Mouse (Mus musculus): ENCODE data around the gene Robo1.
"Not testable (repeated sequence)": the region's sequence is repeated elsewhere in the genome, so short reads cannot be mapped to it uniquely, and the experiment has no call there.

Robo1 gene

GRCm38 (mm10) chr16:72458155-72458554, 150.0 kb downstream of the Robo1 start:
- DNase-seq, result no peak

GRCm38 (mm10) chr16:72458576-72458975, 150.5 kb downstream of the Robo1 start:
- DNase-seq, result no peak

- no peak for DNase-seq
Observed at GRCm38 (mm10) chr16:72465696-72466095, 157.6 kb downstream of the Robo1 start.

GRCm38 (mm10) chr16:72470037-72470673, 162.0 kb downstream of the Robo1 start:
- no peak for DNase-seq

DNA sequence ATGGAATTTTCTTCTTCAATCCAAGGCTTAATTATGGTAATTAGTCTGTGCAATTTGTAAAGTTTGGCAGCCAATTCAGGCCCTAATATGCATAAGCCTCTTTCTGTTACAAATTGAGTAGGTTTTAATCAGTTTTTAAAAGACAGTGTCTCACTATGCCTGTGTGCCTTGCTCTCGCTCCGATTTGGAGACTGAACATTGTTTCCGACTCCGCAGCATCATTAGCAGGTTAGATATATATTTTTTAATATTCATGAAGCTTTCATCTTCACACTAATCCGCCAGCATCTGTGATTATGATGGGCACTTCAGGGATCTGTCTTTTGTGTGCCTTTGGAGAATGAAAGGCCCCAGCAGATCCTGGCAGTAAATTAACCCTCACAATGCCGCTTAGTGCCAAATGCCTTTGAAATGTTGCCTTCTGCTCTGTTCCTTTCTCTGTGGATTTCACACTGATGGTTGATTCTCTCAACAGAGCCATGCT, 202.7 kb downstream of the Robo1 start:
- no peak for DNase-seq

GRCm38 (mm10) chr16:72531337-72531736, 223.2 kb downstream of the Robo1 start:
- no peak for DNase-seq

- no peak for DNase-seq
Observed at GRCm38 (mm10) chr16:72533900-72534571, 225.9 kb downstream of the Robo1 start.

DNA sequence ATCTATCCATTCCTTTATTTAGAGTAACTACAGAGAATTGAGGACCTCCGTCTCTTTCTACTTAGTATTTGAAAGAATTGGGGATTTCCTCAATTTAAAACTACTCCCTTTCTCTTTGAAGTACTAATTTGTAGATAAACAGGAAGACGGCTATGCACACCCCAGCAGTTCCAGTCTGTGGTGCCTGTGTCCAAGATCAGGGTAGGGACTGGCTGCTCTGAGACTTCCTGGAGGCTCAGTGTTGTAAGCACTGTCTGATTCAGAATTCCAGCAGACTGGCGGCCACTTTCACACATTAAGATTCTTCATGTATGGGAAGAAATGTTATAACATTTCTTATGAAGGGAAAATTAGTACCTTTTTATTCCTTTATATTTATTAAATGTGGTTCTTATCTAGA, 230.1 kb downstream of the Robo1 start:
- DNase-seq, result no peak

DNA sequence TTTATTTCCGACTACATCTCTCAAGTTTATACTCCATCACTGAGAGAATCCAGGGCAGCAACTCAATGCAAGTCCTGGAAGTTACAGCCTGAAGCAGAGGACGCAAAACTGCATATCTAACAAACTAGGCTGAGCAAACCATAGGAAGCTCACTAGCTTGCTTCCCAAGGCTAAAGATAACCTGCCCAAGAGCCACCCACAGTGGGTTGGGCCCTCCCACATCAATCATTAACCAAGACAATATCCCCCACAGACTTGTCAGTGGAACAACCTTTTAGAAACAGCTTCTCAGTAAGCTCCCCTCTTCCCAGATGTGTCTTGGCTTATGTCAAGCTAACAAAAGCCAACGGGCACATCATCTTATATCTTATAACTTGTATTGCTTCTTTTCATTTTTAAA, 235.8 kb downstream of the Robo1 start:
- no peak for DNase-seq

DNA sequence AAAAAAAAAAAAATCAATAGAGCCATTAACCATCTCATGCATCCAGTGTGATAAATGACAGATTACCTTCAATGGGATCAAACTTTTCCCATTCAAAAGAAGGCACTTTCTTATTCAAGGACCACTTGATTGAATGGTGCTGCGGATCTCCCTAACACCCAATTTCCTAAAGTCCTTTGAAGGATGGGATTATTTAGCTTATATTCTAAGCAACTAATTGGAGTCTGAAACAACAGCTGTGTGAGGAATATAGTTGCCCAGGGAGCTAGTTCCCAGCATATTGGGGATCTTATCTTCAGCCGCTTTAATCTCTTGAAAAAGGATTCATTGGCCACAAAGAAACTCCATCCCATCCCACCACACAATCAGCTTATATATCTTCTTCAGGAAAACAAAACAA, 236.8 kb downstream of the Robo1 start:
- no peak for DNase-seq

GRCm38 (mm10) chr16:72551672-72552243, 243.7 kb downstream of the Robo1 start:
- DNase-seq, result no peak

GRCm38 (mm10) chr16:72553713-72554112, 245.6 kb downstream of the Robo1 start:
- no peak for DNase-seq

DNA sequence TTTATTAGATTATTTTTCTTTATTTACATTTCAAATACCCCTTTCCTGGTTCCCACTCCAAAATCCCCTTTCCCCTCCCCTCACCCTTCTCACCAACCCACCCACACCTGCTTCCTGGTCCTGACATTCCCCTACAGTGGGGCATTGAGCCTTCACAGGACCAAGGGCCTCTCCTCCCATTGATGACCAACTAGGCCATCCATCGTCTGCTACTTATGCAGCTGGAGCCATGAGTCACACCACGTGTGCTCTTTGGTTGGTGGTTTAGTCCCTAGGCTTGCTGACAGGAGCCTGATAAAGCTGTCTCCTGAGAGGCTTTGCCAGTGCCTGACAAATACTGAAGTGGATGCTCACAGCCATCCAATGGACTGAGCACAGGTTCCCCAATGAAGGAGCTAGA, 254.0 kb downstream of the Robo1 start:
- not testable (repeated sequence) for DNase-seq

DNA sequence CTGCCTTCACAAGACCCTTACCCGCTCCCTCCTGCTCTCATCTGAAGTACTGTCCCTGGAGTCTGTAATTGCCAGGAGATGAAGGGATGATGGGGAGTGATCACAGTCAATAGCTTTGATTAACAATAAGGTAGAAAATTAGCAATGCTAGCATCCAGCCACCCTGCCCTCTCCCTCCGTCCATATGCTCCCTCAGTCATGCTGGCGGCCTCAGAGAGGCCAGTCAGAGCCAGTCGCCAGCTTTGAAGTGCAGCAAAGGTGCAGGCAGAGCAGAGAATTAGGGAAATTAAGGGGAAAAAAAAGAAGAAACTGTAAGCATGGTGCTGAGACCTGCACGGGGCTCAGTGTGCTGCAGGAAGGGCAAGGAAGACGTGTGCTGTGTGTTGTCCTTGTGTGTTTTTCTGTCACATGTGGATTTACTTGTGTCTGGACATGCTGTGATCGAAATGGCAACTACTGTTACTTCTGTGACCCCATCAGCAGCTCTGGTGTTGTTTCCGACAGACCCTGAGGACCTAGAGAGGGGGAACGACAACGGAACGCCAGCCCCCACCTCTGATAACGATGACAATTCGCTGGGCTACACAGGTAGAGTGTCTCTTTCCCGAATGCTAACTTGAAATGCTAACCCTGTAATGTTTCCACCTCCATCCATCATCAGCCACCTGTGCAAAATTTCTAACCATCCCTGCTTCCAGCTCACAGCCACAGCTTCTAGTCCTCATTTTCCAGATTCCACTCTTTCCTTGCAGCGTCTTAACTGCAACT, 255.3 kb downstream of the Robo1 start:
- DNase-seq, result no peak

DNA sequence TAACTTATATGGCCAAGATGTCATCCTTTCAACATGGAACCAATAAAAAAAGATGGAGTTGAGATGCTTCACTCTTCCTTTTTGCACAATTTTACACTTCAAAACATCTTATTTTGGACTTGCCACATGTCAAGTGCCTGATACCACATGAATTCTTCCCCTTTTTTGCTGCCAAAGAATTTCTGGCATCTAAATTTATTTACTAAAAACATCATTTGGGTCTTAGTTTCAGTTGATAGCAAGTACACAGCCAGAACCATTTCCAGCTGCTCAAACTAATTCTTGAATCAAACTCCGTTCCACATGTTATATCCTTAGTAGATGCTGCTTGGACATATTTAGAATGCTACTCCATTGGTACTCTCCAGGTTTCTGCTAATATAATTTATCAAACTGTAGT, 267.1 kb downstream of the Robo1 start:
- no peak for DNase-seq

DNA sequence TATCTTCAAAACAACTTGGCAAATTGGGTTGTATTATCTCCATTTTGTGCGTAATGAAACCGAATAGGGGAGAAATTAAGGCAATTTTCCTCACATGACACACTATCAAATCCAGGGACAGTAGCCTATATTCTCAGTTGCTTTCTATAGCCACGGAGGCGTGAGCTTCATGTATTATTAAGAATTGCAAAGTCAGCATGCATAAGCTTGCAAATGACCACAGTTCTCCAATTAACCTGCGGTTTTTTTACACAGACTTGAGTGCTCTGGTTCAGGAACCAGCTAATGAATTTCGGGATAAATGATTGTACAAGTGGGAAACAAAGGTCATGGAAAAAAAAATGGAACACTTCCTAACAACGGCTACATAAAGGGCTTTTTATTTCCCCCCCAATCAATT, 268.9 kb downstream of the Robo1 start:
- no peak for DNase-seq

DNA sequence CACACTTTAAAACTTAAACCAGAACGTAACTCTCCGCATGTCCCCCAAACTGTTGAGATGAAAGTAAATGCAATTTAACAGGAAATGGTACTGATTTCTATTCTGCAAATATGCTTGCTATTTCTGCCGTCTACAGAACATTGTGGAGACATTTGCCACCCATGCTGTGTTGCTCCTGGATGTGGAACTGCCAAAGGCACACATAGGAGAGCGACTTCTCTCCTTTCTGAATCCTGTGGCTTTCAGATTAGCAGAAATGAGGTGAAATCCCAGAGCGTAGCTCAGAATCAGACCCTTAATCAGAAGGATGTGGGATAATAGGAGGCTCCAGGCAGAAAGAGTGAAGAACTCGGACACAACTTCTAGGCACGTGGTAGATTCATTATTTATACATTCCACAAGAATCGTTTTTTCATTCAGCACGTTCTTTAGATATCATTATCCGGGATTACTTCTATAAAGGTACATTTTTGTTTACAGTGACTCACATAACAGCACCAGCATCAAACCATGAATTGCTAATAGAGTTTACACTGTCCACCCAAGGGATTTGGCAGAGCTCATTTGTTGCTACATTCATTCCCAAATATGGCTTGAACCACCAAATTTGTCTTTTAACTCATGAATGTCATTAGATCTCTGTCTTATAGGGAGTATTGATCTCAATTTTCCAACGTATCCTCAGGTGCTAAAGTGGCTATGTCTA, 276.5 kb downstream of the Robo1 start:
- DNase-seq, result no peak

- DNase-seq, result no peak
Observed at GRCm38 (mm10) chr16:72585160-72585813, 277.2 kb downstream of the Robo1 start.

DNA sequence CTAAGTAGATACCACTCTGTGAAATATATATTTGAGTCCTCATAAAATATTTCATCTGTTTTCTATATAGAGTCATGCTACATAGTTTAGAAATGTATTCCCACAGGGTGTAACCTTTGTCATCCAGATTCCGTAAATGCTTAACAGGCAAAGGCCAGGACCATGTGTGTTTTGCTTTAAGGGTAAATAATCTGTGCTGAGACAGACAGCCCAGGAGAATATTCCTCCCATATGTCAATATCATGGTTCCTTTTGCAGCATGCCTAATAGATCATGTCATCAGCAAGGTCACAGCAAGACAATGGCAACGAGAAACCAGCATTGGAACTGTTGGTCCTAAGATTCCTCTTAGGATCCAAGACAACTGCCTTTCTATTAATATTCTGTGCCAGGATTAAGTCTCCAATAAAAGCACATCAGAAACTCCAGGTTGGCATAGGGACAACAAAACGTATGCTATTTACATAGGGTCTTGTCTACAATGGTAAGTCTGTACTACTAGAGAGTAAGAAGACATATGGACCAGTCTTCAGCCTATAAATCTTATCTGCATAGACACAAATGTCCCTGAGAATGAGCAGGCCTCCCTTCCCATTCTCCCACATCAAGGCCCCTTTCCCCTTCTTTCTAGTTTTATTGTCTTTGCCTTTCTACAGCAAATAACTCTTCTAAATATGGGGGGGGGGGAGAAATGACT, 279.4 kb downstream of the Robo1 start:
- no peak for DNase-seq

GRCm38 (mm10) chr16:72603487-72604206, 295.5 kb downstream of the Robo1 start:
- no peak for DNase-seq

DNA sequence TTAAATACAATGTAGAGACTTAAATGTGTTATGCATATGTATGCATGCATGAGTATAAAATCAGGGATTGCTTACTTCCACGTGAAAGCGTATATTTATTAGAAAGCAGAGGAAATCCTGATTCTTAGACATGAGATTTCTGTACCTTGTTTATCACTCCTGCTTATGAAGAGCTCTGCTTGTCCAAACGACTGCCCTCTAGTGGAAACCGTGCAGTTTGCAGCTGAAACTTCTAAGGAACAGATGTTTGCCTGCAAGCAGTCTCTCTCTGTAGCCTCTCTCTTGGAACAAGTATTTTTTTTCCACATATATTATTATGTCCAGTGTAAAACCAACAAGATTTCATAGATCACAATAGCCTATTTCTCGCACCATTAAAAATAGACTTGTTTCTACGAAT, 297.0 kb downstream of the Robo1 start:
- DNase-seq, result peak in 1 of 2 experiments; percentile 69

All from kidney, adult 8-10 months (tissue).